Mouse (Mus musculus): Measurements from ENCODE around the gene 1810065E05Rik. TPM values are rescaled to one million over a fixed set of nuclear protein-coding genes. Genes with fewer than 3 reads are reported as not detected.

1810065E05Rik gene
- polyA plus RNA-seq (2016; fragmentation: Nextera tagmentation; extraction: Ambion mirVana): not detected in 2 replicates

DNA sequence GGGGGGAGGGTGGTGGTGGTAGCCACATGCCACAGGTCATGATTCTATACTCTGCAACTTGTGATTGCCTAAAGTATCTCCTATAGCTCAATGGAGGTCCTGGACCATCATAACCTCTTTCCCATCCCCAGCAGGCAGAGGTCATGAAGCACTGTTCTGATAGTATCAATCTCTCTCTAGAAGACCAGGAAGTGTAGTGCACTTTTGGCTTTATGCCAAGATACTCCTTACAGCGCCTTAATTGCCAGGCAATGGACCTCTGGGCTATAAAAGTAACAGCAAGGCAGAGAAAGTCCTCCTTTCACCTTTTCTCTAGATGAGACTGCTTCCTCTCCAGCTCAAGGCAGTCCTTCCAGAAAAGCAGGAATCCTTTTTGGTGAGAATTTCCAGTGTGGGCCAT is at the start of gene 1810065E05Rik:
1810065E05Rik (plus strand) TSS at position 297 of the 400 bp plus-strand sequence.
- no peak for DNase-seq (ENCODE audit: extremely low spot score, low spot score)
- Histone ChIP-seq H3K27ac (no peak within 1 kb of the TSS), H3K36me3 (replicated peaks) (no peaks in the 10 kb centered on the region), H3K9me3 (no peaks in the 10 kb centered on the region), H3K27me3 (ENCODE audit: poor library complexity, severe bottlenecking) (no peaks in the 10 kb centered on the region), H3K4me3 (no peak within 1 kb of the TSS), H3K4me1 (no peaks in the 10 kb centered on the region)
- 71% methylated on average over 1 of the region's 1 CpGs for WGBS

- Histone ChIP-seq H3K27ac (no peak overlapping the region), H3K36me3 (replicated peaks) (no peaks in the 10 kb centered on the region), H3K4me3 (no peak overlapping the region), H3K9me3 (no peaks in the 10 kb centered on the region), H3K4me1 (no peaks in the 10 kb centered on the region), H3K27me3 (ENCODE audit: poor library complexity, severe bottlenecking) (no peaks in the 10 kb centered on the region)
- no peak for DNase-seq (ENCODE audit: extremely low spot score, low spot score)
- WGBS: 85% methylated on average over 2 of the region's 2 CpGs
Observed at GRCm38 (mm10) chr11:58377273-58377672, 43.6 kb upstream of the 1810065E05Rik start.

DNA sequence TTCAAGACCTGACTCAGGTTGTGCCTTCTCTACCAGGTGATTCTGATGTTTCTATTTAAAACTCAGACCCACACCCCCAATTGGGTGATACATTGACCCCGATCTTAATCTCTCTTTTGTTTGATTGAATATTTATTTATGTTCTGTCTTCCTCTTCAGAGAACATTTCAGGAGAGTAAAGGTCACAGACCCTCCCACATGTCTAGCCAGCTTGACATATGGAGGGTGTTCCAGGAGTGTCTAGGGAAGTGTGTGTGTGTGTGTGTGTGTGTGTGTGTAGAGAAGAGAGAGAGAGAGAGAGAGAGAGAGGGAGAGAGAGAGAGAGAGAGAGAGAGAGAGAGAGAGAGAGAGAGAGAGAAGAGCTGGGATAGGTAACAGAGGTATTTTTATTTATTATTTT is 43.2 kb upstream of the 1810065E05Rik start:
- Histone ChIP-seq H3K27ac (no peak overlapping the region), H3K4me1 (no peaks in the 10 kb centered on the region), H3K4me3 (no peak overlapping the region), H3K9me3 (no peaks in the 10 kb centered on the region), H3K36me3 (replicated peaks) (no peaks in the 10 kb centered on the region), H3K27me3 (ENCODE audit: poor library complexity, severe bottlenecking) (no peaks in the 10 kb centered on the region)
- WGBS: 80% methylated on average over 1 of the region's 1 CpGs
- DNase-seq (ENCODE audit: extremely low spot score, low spot score): no peak

DNA sequence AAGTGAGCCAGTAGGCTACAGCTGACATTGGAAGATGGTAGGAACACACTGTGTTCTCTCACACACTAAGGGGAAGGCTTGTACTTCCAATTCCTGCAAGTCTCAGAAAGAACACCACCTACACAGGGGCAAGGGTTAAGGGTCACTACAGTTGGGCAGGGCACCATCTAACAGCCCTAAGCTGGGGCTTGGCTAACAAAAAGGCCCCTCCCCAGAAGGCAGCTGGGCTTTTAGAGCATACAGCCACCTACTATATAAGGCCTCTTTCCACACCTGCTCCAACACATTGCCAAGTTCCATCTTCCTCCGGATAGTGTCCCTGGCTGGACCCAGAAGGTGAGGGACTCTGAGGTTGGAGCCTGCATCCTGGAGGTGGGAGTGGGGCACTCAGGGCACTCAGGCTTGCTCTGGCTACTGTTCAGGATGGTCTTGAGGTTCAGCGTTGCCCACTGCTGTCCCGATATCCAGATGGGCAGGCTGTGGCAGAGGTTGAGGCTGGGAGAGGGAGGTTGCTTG is 42.1 kb upstream of the 1810065E05Rik start, which contains the start of gene Lypd8:
Lypd8 (plus strand) TSS at position 281 of the 516 bp plus-strand sequence.
- 94% methylated on average over 3 of the region's 3 CpGs for whole genome bisulfite sequencing
- no peak within 1 kb of the TSS for H3K4me3 ChIP-seq

GRCm38 (mm10) chr11:58379516-58379915 is 41.4 kb upstream of the 1810065E05Rik start:
- Histone ChIP-seq H3K27ac (no peak overlapping the region), H3K4me1 (no peaks in the 10 kb centered on the region), H3K27me3 (ENCODE audit: poor library complexity, severe bottlenecking) (no peaks in the 10 kb centered on the region), H3K9me3 (no peaks in the 10 kb centered on the region), H3K4me3 (no peak overlapping the region), H3K36me3 (replicated peaks) (no peaks in the 10 kb centered on the region)
- DNase-seq (ENCODE audit: extremely low spot score, low spot score): no peak
- WGBS: 94% methylated on average over 1 of the region's 1 CpGs

More for the DNA sequence above, 42.1 kb upstream of the 1810065E05Rik start, which contains the start of gene Lypd8:
- Histone ChIP-seq H3K4me1 (no peaks in the 10 kb centered on the region), H3K27me3 (ENCODE audit: poor library complexity, severe bottlenecking) (no peaks in the 10 kb centered on the region), H3K27ac (no peak within 1 kb of the TSS), H3K9me3 (no peaks in the 10 kb centered on the region), H3K36me3 (replicated peaks) (no peaks in the 10 kb centered on the region)
- no peak for DNase-seq (ENCODE audit: extremely low spot score, low spot score)

DNA sequence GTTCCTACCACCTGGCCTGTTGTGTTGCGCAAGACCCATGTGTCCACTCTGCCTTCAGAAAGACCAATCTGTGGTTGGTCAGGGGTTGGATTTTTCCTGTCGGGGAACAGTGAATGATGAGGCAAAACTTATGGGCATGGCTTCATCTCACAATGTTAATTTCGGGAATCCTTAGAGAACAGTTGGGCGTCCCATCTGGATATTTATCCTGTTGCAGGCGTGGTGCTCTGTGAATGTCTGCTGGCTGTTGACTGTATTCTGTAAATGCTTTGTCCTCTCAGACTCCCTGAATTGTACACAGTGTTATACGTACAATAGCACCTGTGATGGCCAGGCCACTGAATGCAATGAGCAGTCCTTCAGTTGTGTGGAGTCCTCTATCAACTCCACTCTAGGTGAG is 38.4 kb upstream of the 1810065E05Rik start:
- no peak overlapping the region for H3K4me3 ChIP-seq
- WGBS: 93% methylated on average over 6 of the region's 6 CpGs
- no peaks in the 10 kb centered on the region for H3K9me3 ChIP-seq
- no peaks in the 10 kb centered on the region for H3K27me3 ChIP-seq (ENCODE audit: poor library complexity, severe bottlenecking)
- H3K4me1 ChIP-seq: no peaks in the 10 kb centered on the region
- no peak for DNase-seq (ENCODE audit: extremely low spot score, low spot score)
- no peaks in the 10 kb centered on the region for H3K36me3 ChIP-seq (replicated peaks)
- H3K27ac ChIP-seq: no peak overlapping the region

DNA sequence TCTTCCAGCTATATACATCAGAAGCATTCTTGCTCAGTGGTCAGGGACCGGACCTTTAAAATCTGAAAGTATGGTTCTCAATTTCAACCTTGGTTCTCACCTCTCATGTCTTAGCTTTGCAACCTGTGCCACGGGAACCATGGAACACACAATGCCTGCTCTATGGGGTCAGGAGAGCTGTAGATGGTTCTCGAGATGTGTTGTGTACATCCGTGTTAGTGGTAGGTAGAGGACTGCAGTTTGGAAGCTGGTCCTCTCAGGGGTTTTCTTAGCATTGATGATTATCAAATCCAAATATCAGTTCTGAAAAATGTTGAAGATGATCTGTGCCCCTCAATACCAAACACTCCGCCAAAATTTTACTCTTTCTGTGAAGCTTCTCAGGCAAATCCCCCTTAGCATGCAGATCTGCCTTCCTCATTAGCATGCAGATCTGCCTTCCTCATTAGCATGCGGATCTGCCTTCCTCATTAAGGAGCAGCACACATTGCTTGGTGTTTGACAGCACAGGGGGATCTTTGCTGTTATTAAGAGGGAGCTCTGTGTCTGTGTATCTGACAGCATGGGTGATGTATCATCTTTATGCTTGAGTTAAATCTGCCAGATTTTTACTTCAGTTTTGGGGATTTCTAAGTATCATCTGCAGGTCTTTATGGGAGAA is 20.8 kb upstream of the 1810065E05Rik start:
- H3K4me3 ChIP-seq: no peak overlapping the region
- no peaks in the 10 kb centered on the region for H3K27me3 ChIP-seq (ENCODE audit: poor library complexity, severe bottlenecking)
- peaks cover 20% of the 10 kb centered on the region for H3K4me1 ChIP-seq
- H3K27ac ChIP-seq: peak overlapping the region; percentile 6; the same call in 1 of the 2 replicates
- H3K36me3 ChIP-seq (replicated peaks): no peaks in the 10 kb centered on the region
- WGBS: 53% methylated on average over 6 of the region's 6 CpGs
- DNase-seq (ENCODE audit: extremely low spot score, low spot score): no peak
- H3K9me3 ChIP-seq: no peaks in the 10 kb centered on the region

DNA sequence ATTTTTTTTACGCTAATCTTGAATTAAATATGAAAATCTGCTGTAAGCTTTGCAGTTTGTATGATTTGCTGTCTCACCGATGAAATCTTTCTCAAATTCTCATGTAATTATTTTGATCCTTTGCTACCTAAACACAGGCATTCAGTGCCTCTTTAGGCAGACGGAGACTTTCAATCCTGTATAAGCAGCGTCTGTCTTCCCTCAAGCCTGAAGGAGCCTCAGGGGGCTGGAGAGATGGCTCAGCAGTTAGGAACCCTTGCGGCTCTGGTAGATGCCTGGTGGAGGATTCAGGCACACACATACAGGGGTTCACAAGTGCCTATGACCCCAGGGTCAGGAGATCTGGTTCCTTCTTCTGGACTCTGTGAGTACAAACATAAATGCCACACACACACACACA is 20.3 kb upstream of the 1810065E05Rik start:
- no peaks in the 10 kb centered on the region for H3K36me3 ChIP-seq (replicated peaks)
- H3K9me3 ChIP-seq: no peaks in the 10 kb centered on the region
- H3K4me3 ChIP-seq: no peak overlapping the region
- 58% methylated on average over 5 of the region's 5 CpGs for WGBS
- H3K4me1 ChIP-seq: peaks cover 20% of the 10 kb centered on the region
- no peak for DNase-seq (ENCODE audit: extremely low spot score, low spot score)
- no peaks in the 10 kb centered on the region for H3K27me3 ChIP-seq (ENCODE audit: poor library complexity, severe bottlenecking)
- 0 out of 2 replicates have a peak overlapping the region, but pooled peaks have one; percentile 20 for H3K27ac ChIP-seq

- WGBS: 87% methylated on average over 3 of the region's 3 CpGs
- Histone ChIP-seq H3K9me3 (no peaks in the 10 kb centered on the region), H3K4me1 (no peaks in the 10 kb centered on the region), H3K4me3 (no peak overlapping the region), H3K36me3 (replicated peaks) (no peaks in the 10 kb centered on the region), H3K27ac (no peak overlapping the region), H3K27me3 (ENCODE audit: poor library complexity, severe bottlenecking) (no peaks in the 10 kb centered on the region)
- no peak for DNase-seq (ENCODE audit: extremely low spot score, low spot score)
Observed at GRCm38 (mm10) chr11:58408066-58408465, 12.8 kb upstream of the 1810065E05Rik start.

DNA sequence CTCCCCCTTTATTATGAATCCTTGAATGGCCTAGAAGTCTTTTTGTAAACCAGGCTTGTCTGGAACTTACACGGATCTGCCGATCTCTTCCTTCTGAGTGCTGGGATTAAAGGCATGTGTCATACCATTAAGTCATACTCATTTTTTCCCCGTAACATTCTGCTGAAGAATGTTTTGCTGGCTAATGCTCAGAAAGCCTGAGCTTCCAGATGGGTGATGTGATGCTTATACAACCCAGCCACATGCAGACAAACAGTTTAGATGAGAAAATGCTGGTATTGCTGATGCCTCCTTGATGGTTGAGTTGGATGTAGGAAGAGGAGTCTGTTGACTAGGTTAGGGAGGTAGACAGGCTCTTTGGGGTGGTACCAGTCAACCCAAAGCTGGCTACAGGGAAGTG is 2.6 kb upstream of the 1810065E05Rik start:
- Histone ChIP-seq H3K27ac (no peak overlapping the region), H3K36me3 (replicated peaks) (no peaks in the 10 kb centered on the region), H3K4me3 (no peak overlapping the region), H3K9me3 (no peaks in the 10 kb centered on the region), H3K27me3 (ENCODE audit: poor library complexity, severe bottlenecking) (no peaks in the 10 kb centered on the region), H3K4me1 (no peaks in the 10 kb centered on the region)
- DNase-seq (ENCODE audit: extremely low spot score, low spot score): no peak
- WGBS: 88% methylated on average over 3 of the region's 3 CpGs

DNA sequence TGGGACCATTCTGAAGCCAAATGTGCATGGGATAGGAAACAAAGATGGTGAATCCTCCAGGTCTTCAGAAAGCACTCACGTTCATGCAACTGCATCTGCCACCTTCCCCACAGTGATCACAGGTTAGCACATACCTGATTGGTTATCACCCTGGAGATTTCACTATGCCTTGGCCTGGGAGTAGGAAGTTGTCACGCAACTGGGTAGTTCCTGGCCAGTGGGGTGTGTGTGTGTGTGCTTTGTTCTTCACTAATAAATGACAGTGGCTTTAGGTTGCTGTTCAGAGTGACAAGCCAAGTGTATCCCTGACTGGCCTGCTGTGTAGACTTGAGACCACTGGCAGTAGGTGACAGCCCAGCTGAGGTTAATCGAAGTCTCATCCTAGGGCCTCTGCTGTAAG is 11.3 kb downstream of the 1810065E05Rik start, which contains the start of gene Gm12253:
Gm12253 (plus strand) TSS at position 301 of the 400 bp plus-strand sequence.
- no peaks in the 10 kb centered on the region for H3K27me3 ChIP-seq (ENCODE audit: poor library complexity, severe bottlenecking)
- no peaks in the 10 kb centered on the region for H3K4me1 ChIP-seq
- no peaks in the 10 kb centered on the region for H3K9me3 ChIP-seq
- H3K27ac ChIP-seq: no peak within 1 kb of the TSS
- H3K36me3 ChIP-seq (replicated peaks): no peaks in the 10 kb centered on the region
- DNase-seq (ENCODE audit: extremely low spot score, low spot score): no peak
- 92% methylated on average over 3 of the region's 3 CpGs for WGBS
- H3K4me3 ChIP-seq: no peak within 1 kb of the TSS

DNA sequence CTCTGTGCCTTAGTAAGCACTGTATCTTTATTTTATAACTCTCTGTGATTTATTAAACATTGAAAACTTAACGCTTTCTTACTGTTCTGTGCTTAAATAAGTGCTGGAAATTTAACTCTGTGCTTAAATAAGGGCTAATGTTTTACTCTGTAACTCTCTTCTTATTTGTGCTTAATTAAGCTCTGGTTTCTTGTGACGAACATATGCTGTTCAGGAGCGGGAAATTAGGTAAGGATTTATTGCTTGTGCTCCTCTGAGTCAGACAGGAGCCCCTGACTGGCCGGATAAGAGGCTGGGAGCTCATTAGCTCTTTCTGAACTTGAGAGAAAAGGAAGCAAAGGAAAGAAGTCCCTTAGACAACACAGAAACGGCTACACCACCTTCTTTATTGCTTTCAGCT is 17.0 kb downstream of the 1810065E05Rik start:
- no peak for DNase-seq (ENCODE audit: extremely low spot score, low spot score)
- H3K27ac ChIP-seq: no peak overlapping the region
- 67% methylated on average over 5 of the region's 5 CpGs for WGBS

DNA sequence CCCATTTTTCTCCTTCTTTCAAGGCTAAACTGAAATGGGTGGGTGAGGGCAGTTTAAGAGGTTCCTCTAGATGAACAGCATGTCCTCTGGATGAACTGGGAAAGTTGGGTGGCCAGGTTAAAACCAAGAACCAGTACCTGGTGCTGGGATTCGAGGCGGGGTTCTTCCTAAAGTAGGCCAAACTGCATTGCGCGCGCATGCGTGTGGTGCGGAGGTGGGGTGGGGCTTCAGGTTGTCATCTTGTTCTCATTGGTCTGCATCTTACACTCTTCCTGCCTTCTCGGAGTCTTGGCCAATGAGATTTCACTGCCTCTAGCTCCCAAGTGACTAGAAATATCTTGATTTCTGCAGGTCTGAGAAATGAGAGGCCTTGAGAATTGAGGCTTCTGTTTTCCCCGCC is 31.8 kb downstream of the 1810065E05Rik start, which contains the start of gene Lypd9:
Lypd9 (minus strand) TSS at position 165 of the 400 bp plus-strand sequence.
- Histone ChIP-seq H3K4me1 (no peaks in the 10 kb centered on the region), H3K36me3 (replicated peaks) (no peaks in the 10 kb centered on the region), H3K27ac (no peak within 1 kb of the TSS), H3K27me3 (ENCODE audit: poor library complexity, severe bottlenecking) (no peaks in the 10 kb centered on the region), H3K9me3 (peaks cover 4% of the 10 kb centered on the region; the same call in 1 of the 2 replicates), H3K4me3 (no peak within 1 kb of the TSS)
- DNase-seq (ENCODE audit: extremely low spot score, low spot score): no peak
- 93% methylated on average over 9 of the region's 9 CpGs for WGBS

More for the DNA sequence above, 17.0 kb downstream of the 1810065E05Rik start:
- Histone ChIP-seq H3K36me3 (replicated peaks) (no peaks in the 10 kb centered on the region), H3K27me3 (ENCODE audit: poor library complexity, severe bottlenecking) (no peaks in the 10 kb centered on the region), H3K9me3 (no peaks in the 10 kb centered on the region), H3K4me3 (no peak overlapping the region), H3K4me1 (no peaks in the 10 kb centered on the region)

Measured in forebrain, embryonic 10.5 days (tissue).